Mouse (Mus musculus): ENCODE measurements at regions not wholly inside any gene's neighbourhood (a gene's known extent, or its start where the extent isn't known, plus 50 kb on each side); places are given as distances from the start of the nearest gene placed in this dataset.

DNA sequence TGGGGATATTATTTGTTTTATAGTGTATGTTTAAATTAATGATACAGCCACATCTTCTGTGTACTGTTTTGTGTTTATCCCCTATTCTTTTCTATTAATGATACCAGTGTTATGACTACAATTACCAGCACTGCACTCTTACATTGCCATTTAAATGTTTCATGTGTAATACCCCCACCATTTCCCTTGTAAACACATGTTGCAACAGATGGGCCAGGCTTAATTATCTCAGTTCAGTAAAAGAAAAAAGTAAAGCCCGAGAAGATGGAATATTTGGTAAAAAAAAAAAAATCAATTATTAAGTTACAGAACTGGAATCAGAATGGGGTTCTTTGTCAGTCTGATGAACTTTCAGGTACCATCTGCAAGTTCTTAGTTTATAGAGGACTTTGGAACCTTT, 158.3 kb upstream of the Cntn5 start:
- Histone ChIP-seq H3K4me1 (ENCODE audit: insufficient read depth) (no peaks in the 10 kb centered on the region), H3K4me2 (ENCODE audit: low read depth, low read length) (no peak overlapping the region), H3K4me3 (ENCODE audit: low read depth, low read length) (no peak overlapping the region), H3K27me3 (ENCODE audit: insufficient read depth, low read length) (no peaks in the 10 kb centered on the region), H3K9me3 (ENCODE audit: low read length) (no peaks in the 10 kb centered on the region), H3K27ac (ENCODE audit: low read depth) (no peak overlapping the region), H3K36me3 (replicated peaks; ENCODE audit: insufficient read depth, low read length) (no peaks in the 10 kb centered on the region), H3K9ac (replicated peaks) (no peak overlapping the region)
- TF ChIP-seq EP300 (IDR thresholded peaks at IDR 0.05; ENCODE audit: low read depth) (no peak), CTCF (IDR thresholded peaks at IDR 0.05; ENCODE audit: low read depth) (no peak)
- ATAC-seq (no peak), DNase-seq (no peak)
- 62% methylated on average over 1 of the region's 1 CpGs for WGBS (ENCODE audit: insufficient replicate concordance)

Measured in liver, postnatal 0 days (tissue).